Mouse (Mus musculus): ENCODE measurements at regions not wholly inside any gene's neighbourhood (a gene's known extent, or its start where the extent isn't known, plus 50 kb on each side); places are given as distances from the start of the nearest gene placed in this dataset.
"Not testable (repeated sequence)": the region's sequence is repeated elsewhere in the genome, so short reads cannot be mapped to it uniquely, and the experiment has no call there.

DNA sequence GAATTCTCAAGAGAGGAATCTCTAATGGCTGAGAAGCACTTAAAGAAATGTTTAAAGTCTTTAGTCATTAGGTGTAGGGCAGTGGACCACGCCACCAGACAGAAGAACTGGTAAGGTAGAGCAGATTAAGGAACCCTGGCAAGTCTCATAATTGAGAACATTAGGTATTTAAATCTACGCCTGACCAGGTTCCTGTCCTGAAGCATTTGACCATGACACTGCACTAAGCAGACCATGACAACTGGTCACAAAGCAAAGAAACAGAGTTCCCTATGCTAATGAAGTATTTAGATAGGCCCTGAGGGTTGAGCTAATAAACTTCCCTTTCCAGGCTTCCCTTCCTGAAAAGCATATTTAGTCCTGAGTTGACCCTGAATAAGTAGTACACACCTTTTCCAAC is 562.3 kb downstream of the Cdh11 start:
- DNase-seq, result no peak

DNA sequence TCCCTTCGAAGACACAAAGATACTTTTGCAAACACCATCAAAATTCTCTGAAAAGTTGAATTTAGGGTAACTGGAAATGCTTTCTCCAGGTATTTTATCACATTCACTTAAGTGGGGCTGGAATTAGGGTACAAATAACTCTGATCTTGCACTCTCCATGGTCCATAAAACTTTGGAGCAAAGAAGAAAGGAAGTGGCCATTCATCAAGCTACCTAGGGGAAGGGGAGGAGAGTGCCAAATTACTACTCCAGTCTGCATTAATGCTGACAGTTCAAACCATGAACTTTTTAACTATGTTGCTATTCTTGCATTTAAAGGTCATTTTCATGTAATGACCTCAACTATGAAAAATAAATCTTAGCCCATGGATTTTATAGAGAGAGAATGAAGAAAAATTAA is 579.8 kb downstream of the Cdh11 start:
- DNase-seq, result no peak

DNA sequence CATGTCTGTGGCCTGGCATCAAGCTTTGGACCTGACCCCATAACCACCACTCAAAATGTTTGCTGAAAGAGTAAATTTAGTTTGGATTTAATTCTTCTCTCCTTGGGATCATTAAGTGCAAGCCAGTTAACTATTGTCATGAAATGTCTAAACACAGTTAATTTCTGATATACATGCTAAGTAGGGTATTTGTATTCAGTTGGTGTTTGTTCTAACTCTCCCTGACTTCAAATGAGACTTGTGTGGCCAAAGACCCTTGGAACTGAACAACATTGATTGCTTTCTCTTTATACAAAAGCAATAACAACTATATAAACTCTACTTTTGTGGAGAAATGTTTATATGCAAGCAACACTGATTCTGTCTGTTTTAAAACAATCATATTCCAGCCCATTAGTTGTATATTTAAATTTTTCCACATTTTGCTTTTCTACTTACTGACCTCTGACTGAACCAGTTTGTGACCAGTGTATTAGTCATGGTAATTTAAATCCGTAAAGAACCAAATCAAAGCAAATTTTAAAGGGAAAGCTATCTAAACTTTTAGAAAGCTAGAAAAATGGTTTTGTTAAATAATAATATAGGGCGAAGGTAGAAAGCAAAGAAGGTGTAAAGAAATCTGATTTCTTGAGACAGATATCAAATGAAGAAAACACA is 625.8 kb downstream of the Cdh11 start:
- no peak for DNase-seq

DNA sequence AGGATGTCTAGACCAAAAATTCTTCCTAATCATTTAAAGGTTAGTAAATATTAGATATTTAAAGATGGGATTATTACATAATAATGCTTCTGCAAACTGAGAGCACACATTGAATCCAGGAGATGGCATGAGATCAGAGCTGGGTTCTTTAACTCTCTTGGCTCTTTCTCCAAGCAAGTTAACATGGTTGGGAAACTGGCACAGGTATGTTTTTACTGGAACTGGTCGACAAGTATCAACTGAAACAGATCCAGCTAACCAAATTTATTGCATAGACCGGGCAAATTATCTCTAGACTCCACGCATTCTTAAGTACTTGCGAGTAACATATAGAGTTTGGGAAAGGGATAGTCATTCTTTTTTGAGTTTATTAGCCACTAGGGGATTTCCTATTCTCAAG is 666.8 kb downstream of the Cdh11 start:
- no peak for DNase-seq

DNA sequence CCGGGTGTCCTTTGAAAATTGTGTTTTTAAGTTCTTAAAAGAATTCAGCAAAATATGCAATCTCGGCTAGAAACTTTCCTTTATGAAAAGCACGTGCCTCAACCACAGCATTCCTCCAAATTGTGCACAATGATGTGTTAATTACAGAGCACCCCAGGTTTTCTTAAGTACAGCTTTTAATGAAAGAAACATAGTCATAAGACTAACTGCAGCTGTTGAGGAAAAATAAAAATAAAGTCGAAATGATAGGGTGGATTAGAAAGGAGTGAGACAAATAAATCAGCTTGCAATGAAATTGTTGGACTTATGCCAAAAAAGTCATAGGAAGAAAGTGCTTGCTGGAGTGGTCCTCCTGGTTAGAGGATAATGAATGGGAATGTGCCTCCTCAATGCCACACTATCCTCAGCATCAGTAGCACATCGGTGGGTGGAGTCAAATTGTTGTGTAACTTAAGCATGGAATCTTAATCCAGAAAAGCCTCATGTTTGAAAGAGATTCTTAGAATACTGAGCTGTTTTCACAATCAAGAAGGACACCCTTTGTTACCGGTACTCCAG is 668.5 kb downstream of the Cdh11 start:
- DNase-seq, result no peak

DNA sequence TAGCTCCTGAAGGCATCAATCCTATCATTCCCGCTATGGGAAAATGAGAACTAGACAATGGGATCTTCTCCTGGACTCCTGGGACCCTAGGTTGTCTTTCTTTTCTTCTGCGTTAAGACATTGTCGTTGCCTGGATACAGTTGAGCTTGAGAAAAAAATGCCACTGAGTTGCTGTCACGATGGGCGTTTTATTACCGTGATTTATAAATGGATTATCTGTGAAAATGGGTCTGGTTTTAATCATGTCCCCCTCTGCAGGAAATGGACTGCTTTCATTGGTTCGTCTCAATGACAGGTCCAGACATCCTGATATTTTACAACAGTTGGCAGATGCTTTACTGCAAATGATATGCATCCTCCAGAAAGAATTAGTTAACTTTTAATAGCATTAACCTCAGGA is 681.7 kb downstream of the Cdh11 start:
- DNase-seq, result no peak

DNA sequence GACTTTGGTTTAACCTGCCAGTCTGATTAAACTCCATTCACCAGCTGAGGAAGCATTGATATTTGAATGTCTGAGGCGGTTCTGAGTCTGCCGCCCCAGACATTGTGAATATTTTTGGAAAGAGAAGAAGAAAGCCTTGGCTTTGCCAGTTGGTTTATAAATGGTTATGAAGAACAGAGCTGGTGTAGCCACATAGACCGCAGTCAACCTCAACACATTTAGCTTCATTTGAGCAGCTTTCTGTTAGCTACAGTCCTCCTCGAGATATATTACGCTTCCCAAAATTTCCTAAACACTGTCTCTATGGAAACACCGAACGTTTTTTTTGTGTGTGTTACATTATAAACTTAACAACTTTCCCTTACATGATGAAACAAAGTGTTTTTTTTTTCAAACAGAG is 688.7 kb downstream of the Cdh11 start:
- DNase-seq, result no peak

DNA sequence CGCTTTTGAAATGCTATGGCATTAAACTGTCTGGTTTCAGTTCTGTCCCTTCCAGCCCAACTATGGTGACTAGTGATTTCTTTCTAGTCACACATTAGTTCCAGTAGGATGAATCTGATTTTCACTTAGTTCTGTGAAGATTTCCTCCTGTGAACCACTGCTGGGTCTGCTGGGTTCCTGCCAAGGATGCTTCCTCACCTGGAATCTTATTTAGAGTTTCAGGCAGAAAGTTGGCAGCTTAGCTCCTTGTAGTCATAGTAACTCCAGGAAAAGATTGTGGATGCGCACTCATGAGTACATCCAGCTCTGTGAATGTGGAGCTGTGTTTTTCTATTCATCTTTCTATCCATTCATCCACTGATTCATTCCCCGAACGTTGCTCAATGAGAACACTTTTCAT is 699.5 kb downstream of the Cdh11 start:
- no peak for DNase-seq

DNA sequence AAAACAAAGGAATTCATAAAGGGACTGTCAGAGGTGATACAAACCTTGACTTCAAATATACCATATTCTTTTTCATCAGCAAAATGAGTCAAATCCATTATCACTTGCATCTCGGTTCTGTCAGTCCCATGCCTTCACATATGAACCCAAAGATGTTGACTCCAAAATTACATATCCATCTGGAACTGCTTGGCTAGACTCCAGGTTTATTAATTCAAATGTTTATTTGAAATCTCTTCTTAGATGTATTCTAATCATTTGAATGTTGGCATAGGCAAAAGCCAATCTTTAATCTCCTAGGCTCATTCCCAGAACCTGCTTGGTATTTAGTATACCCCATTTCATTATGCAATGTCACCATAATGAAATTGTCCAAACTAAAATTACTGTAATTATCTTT is 709.8 kb downstream of the Cdh11 start:
- no peak for DNase-seq

DNA sequence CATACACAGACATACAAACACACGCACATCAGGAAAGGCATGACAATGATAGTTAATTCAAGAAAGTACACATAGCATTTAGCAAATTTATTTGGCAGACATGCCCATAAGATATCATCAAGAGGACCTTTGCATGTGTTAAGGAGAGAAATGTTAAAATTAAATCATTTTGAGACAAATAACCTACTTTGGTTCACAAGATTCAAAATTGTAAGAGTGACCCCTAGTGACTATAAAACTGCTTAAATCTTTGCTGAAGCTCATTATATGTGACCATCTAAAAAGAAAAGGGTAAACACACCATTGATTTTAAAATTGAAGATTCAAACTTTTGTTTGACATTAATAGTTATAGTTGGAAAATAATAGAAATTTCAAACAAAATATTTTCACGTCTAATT is 721.3 kb downstream of the Cdh11 start:
- DNase-seq, result no peak

DNA sequence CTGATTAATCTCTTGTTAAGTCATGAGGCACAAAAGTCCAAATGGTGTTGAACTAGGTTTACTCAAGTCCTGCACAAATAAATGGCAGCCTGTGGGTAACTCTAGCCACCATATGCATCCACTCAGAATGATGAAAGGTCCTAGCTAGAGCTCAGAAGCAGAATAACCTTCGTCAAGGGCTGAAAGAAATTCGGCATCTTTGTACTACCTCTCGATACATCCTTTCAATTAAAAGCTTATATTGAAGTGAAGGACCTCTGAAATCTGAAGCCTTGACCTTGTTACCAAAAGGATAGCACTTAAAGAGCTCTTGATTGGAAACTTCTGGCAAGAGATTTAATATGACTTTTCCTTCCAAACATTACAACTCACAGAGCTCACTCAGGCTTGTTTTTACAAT is 732.0 kb downstream of the Cdh11 start:
- no peak for DNase-seq

DNA sequence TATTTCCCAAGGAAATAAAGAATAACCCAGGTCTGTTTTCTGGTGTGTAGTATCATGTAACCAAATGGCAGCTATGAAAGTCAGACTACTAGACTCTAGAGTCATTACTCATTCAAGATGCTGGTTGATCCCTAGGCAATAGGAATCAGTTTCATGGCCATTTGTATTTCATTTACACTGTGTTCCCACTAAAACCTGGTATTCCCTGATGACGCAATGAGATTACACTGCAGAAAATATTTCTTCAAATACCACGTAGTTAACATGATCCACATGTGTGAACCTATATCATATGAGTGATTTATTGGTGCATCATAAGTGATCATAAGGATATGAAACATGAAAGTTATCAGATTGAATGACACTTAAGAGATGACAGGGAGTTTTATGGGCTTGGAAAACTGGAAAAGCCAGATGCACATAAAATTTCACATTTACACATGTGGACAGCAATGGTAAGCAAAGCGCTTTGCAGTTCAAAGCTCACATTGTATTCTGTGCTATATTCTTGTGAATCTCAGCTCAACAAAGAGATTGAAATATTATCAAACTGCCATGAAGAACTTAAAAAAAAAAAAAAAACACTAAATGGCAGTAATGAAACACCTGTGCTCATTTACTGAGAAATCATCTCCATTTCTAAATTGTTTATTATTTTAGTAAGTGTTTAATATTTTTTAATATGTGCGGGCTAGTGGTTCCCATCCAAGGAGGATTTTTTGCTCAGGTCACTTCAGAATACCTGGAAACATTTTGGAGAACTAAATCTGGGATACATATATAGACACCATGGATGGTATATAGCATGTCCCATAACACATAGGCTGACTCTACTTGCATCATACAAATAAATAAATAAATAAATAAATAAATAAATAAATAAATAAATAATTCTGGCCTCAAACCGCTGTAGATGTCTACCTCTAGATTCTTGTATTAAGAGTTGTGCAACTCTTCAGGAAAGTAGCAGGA is 758.2 kb downstream of the Cdh11 start:
- DNase-seq, result no peak

DNA sequence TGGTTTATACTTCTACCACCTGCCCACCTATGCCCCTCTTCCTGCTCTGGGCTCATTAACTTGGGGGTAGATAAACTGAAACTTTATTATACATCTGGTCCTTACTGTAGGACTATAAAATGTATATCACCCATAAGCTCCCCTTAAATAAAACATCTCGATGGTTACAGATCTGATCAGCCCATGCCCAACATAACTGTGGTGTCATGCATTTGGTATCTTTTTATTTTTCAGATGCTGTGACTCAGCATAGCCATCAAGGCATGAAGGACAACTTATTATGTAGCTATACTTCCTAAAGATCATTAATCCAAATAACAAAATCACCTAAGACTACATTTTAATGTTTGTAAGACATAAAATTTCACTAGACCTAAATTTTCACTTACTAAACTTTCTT is 761.0 kb downstream of the Cdh11 start:
- no peak for DNase-seq

DNA sequence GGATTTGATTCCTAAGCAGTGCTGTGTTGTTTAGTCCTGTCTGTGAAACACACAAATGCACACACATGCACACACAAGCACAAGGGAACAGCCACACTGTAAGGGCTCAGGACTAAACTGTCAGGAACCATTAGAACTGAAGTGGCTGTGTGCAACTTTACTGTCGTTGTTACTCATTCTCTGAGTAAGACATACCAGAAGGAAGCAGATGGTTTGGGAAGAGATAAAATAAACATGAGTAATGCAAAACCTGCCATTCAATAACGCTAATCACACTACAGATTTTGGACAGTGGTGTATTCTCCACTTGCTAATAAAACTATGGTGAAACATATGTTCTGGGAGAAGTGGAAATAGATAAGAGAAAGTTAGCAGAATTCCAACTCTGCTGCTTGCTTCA is 767.7 kb downstream of the Cdh11 start:
- no peak for DNase-seq

DNA sequence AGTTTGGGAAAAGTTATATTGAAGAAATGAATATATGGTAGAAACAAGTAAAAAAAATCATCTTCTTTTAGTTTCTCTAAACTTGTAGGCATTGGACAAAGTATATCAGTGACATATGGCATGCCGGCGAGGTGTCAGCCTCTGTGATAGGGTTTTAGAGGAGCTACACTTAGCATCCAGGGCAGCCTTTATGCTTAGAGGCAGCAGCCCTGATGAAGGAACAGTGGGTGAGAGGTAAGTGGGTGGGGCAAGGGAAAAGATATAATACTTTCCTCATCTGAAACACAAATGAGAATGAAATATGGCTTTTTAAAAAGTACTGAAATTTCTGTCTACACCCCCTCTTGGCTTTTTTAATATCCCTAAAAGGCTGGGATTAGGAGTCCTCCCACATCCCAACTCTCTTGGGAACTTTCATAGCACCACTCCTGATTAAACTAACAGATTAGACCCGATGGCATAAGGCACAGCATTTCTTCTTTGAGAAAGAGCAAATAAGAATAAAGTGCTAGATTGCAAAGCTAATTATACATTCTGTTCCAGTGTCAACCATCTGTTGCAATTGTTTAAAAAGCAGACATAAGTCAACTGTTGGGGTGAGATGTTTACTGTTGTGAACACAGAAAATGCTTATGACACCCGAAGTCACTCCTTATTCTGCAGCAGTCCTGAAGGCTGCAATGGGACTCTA is 785.0 kb downstream of the Cdh11 start:
- DNase-seq, result peak; percentile 6 to 14

DNA sequence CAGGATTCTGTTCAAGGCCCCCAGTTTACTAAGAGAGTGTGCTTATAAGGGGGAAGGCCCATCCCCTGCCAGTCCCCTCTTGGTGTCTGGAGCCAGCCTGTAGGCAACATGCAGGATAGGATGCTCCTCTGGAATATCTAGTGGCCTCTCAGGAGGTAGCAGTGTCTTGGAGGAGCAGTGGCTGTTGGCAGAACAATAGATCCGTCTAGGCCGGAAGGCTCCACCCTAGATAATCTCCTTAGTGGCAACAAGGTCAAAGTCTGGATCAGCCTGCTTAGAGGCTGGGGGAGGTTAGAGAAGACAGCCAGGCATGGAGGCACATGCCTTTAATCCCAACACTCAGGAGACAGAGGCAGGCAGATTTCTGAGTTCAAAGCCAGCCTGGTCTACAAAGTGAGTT is 788.7 kb downstream of the Cdh11 start:
- DNase-seq, result not testable (repeated sequence)

DNA sequence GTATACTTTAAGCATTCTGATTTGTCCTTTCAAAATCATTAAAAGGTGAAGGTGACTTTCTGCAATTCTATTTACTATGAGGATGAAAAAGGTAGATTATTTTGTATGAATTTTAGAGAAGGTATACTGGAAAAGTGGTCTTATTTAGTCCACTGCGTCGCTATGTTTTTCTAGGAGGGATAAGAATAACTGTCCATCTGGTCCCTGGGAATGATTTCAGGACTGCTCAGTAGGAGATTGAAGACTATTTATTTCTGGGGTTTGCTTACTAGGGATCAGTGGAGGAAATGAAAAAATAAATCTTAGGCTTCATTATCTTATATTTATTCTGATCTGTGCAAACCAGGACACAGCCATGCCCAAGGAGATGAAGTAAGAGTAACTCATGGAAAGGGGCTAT is 828.6 kb downstream of the Cdh11 start:
- no peak for DNase-seq

DNA sequence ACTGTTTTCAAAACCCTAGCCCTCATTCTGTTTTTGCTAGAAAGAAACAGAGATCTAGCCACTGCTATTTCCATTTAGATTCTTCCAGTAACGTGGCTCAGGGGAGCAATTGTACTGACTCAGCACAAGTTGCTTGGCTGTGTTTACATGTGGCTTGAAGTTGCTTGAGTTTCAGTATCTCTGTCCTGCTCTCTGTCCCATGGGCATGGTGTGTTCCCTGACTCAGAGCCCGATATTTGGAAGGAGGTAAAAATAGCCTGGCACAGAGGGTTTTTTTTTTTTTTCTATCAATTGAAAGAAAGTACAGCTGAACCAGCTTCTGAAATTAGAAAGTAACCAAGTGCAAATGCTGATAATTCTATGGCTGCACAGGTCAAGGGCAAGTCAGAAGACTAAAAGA is 834.8 kb downstream of the Cdh11 start:
- DNase-seq, result no peak

DNA sequence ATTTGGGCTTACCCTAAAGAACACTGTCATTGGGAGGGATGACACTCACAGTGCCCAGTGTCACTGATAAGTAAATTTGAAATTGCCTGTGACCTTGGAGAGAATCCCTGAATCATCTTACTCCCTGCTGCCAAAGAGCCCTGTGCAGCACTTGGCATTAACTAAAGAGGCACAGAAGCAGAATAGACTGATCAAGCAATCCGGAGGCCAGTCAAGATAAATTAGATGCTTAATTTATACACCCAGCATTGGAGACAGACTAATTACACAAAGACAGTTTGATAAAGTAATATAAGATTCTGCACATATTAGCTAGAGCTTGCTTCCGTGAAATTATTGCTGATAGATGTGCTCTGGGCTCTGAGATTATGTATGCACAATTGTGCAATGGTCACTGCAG is 847.6 kb downstream of the Cdh11 start:
- DNase-seq, result no peak

DNA sequence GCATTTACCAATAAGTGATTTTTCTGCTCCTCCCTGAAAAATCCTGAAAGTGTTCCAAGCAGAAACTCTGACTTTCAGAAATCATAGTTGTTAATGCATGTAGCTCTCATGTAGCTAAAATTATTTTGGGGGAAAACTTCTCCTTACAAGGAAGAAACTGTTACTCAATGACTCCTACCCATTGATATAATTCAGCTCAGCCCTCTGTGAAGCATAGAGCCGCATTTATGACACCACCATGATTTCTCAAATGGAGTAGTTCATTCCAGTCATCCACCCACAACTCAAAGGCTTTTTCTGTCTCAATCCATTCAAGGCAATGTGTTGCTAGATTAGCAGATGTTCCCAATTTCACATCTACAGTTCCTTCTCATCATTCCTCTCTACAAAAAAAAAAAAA is 871.8 kb downstream of the Cdh11 start:
- no peak for DNase-seq

All from layer of hippocampus, postnatal 36 days (tissue).